Mouse (Mus musculus) T-cell, adult 66 days (primary cell): ENCODE data around the gene Kif12. TPM values are rescaled to one million over a fixed set of nuclear protein-coding genes. Genes with fewer than 3 reads are reported as not detected.

Source experiments
- total RNA-seq, 2 experiments: library from RNA; stranded (reverse); gene quantifications; 3 replicates in 1 of 2; 4 replicates in 1 of 2; pipeline ENCODE4 v1.2.4; 2023

The Kif12 gene
- not detected for total RNA-seq

GRCm38 (mm10) chr4:63171969-63172685 is at the start of gene Kif12:
Kif12 (minus strand) TSS chr4:63172131.

GRCm38 (mm10) chr4:63213907-63214621 is 42.1 kb upstream of the Kif12 start, which contains the start of gene Col27a1:
Col27a1 (plus strand) TSS chr4:63214004.

GRCm38 (mm10) chr4:63154699-63155098 is 17.2 kb downstream of the Kif12 start, which contains the start of gene Ambp:
Ambp (minus strand) TSS chr4:63154799.

Other genes with a start within 250 kb of the Kif12 start
- under 1 TPM in 1 of 2 experiments, not detected in 1; 0.24 TPM for gene Zfp618, start 206.6 kb downstream of the Kif12 start, total RNA-seq
- gene Ambp, start 17.3 kb downstream of the Kif12 start, total RNA-seq, result not detected
- 1 to 10 TPM in 1 of 2 experiments, under 1 TPM in 1; 0.59 to 1.2 TPM for gene Col27a1, start 41.9 kb upstream of the Kif12 start, total RNA-seq
- gene Orm1, start 172.4 kb upstream of the Kif12 start, total RNA-seq, result not detected
- gene Orm3, start 184.0 kb upstream of the Kif12 start, total RNA-seq, result not detected
- not detected for gene Orm2, start 190.3 kb upstream of the Kif12 start, total RNA-seq
- 100 to 1,000 TPM; 328 to 372 TPM for gene Akna, start 231.2 kb upstream of the Kif12 start, total RNA-seq